Mouse (Mus musculus): ENCODE results near the gene Pctp.

Pctp gene

GRCm38 (mm10) chr11:90002231-90002986, at the start of gene Pctp:
TSS of gene Pctp (minus strand) at chr11:90002894.
- 0 out of 2 replicates have a peak, but pooled peaks have one; percentile 52 for ATAC-seq (ENCODE audit: low TSS enrichment)

DNA sequence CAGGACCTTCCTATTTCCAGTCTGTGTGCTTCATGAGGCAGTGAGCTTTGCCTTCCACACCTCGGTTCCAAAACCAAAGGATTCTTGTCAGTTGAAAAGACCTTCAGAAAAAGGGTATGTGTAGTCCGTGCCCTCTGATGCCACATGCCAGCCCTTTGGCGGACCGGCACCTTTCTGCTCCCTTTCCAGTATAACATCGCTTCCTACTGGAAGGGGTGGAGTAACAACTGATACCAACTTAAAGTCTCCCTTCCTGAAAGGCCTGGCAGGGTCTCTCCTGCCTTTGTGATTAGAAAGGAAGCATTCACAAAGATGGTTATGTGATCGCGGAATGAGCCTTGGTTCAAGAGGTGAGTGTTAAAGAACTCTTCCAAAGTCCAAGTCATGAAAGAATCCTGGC, 47.3 kb upstream of the Pctp start:
- ATAC-seq (ENCODE audit: low TSS enrichment): no peak

DNA sequence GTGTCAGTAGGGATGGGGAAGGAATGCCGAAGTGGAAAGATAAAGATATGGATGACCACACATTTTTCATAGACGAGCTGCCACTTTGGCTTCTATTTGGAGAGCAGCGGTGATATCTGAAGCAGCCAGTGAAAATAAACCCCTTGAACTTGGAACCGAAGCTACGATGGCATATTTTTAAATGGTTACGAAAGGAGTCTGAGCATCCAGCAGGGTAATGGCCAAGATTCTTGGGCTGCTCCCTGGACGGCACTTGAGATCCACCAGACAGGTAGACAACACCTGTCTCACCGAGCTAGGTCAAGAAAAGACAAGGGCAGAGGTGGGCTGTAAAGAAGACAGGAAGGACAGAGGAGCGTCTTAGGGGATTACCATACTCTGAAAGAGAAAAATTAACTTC, 44.6 kb upstream of the Pctp start:
- ATAC-seq (ENCODE audit: low TSS enrichment): no peak

- no peak for ATAC-seq (ENCODE audit: low TSS enrichment)
Measured at GRCm38 (mm10) chr11:90046211-90046610, 43.5 kb upstream of the Pctp start.

DNA sequence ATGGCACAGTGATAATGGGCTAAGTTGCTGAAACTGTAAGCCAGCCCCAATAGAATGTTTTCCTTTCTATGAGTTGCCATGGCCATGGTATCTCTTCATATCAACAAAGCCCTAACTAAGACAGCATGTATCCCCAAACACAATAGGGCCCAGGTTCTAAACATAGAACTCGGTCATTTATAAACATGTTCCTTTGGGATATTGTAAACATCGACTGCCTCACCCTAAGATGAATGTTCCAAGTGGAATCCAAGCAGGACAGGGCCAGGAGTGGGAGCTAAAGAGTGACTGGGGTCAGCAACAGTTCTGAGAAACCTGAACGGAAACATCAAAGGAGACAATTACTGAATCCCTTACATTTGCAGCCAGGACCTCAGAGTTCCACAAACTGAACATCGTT, 41.8 kb upstream of the Pctp start:
- ATAC-seq (ENCODE audit: low TSS enrichment): no peak

GRCm38 (mm10) chr11:90038022-90038421, 35.3 kb upstream of the Pctp start:
- ATAC-seq (ENCODE audit: low TSS enrichment): peak; percentile 81

DNA sequence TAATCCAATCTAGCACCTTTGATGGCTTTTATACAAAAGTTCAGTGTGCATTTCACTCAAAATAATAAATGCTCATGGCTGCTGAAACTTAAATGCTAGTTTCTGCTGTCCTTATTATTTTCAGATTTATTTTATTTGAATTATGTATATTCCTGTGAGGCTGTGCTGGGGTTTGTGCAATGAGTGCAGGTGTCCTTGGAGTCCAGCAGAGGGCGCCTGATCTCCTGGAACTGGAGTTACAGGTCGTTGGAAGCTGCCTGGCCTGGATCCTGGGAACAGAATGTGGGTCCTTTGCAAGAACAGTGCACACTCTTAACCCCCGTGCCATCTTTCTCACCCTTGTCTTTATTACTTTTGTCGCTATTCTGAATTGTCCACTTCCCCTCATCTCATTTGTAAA, 33.7 kb upstream of the Pctp start:
- no peak for ATAC-seq (ENCODE audit: low TSS enrichment)

DNA sequence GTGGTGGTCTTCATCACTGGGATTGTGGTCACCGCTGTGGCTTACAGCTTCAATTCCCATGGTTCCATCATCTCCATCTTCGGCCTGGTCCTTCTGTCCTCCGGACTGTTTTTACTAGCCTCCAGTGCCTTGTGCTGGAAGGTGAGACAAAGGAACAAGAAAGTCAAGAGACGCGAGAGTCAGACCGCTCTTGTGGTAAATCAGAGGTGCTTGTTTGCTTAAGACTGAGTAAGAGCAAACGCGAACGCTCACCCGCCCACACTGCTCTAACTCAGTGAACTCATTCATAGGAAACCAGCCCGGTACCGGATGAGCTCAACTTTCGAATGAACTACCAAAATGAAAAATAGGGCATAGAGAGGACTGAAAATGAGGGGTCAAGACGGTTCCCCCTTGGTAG, 32.8 kb upstream of the Pctp start:
- ATAC-seq (ENCODE audit: low TSS enrichment): no peak

DNA sequence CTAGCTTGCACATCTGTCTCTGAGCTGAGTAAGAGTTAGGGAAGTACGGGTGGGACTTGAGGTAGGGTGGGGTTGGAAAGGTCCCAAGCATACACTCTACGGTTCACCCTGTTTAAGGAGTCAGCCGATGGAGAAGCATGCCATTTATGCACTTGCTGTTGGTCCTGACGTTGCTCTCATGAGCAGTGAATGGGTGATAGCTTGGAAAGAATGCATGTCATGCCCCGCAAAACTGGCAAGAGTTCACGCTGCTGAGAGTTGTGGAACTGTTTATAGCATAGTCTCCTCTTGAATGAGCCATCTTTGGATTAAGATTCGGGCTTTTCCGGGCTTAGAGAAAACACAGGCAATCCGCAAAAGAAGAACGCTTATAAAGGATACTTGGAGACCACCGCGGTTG, 32.0 kb upstream of the Pctp start:
- ATAC-seq (ENCODE audit: low TSS enrichment): no peak

DNA sequence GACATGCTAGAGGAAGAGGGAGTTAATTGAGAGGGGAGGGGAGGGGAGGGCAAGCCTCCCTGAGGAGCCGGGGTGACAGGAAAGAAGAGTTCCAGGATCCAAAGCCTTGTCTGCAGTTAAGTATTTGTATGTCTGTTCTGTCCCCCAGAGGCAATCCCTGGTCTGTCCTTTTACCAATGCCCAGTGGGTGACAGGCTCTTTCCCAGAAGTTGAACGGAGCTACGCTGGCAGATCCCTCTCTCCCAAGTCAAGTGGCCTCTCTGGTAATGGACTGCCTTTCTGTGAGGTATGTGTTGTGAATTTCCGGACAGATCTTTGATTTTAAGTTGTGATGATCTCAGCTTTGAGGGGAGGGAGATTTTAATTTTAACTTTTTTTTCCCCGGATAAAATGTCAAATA, 30.7 kb upstream of the Pctp start:
- no peak for ATAC-seq (ENCODE audit: low TSS enrichment)

GRCm38 (mm10) chr11:90032807-90033206, 30.1 kb upstream of the Pctp start:
- ATAC-seq (ENCODE audit: low TSS enrichment): no peak

DNA sequence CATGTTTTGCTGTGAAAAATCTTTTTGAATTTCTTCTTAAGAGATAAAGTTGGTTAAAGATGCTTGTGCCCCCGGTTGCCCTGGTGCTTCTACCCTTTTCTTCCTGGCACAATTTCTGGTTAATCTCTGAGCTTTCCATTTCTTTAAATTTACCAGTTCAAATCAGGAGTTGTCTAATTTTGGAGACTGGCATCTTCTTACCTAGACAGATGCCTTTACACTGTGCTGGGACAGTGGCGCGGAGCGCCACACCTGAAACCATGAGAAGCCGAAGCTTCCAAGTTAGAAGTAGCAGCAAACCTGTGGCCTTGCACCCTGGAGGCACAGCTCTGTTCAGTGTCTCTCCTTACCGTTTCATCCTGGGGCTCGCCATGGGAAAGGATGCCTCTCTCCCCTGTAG, 28.4 kb upstream of the Pctp start:
- no peak for ATAC-seq (ENCODE audit: low TSS enrichment)

DNA sequence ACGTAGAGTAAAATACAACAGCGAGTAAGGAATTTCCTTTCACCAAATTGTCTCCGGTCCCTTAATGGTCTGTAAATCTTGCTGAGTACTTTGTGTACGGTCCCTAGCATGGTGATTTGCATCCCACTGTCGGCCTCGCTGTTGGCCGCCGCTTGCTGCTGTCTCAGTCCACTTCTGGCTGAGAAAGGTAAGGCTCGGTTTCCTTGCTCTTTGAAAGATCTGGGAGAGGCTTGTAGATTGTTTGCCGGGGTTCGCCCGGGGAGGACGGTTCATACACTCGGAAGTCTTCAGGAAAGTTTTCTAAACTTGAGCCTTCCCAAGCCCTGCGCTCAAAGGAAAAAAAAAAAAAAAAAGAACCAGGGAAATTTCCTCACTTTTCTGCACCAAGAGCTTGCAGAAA, 27.9 kb upstream of the Pctp start:
- ATAC-seq (ENCODE audit: low TSS enrichment): peak; percentile 82

DNA sequence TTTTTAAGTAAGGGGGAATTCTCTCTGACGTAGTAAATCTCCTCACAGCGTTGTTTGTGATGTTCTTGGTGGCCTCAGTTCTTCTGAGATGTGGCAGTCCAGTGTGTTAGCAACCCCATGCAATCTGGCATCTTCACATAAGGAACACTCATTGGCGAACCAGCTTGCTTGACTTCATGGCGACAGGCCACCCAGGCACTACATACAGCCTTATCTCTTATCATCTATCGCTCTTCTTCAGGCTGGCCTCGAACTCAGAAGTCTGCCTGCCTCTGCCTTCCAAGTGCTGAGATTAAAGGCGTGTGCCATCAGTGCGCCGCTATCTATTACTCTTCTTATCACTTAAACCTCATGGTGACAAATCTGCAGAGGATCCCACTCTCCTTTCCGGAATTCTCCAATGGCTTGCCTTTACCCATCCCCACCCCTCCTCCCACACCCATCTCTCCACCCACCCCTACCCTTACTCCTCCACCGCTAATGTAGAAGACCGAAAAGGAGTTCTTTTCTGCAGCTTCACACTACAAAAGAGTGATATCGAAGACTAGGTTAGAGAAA, 27.2 kb upstream of the Pctp start, which contains the start of gene Tmem100:
TSS of gene Tmem100 (plus strand) at position 508 of the 558 bp plus-strand sequence.
- no peak for ATAC-seq (ENCODE audit: low TSS enrichment)

- no peak for ATAC-seq (ENCODE audit: low TSS enrichment)
Measured at GRCm38 (mm10) chr11:90029354-90029753, 26.7 kb upstream of the Pctp start.

DNA sequence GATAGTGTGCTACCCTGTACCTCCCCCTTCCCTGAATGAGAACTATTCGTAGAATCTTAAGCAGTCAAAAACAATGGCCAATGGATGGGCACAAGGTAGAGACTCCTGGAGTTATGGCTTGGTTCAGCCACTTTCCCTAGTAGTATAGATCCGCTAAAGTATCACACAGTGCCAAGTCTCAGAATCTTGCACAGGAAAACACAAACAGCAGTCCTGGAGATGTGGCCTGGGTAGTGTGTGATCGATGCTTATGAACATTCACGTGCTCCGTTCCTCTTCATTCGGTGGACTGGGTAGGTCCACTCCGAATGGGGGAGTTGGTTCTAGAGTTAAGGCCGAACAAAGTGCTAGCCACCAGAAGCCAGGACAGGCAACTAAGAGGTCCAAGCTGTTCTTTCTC, 26.1 kb upstream of the Pctp start:
- ATAC-seq (ENCODE audit: low TSS enrichment): no peak

- ATAC-seq (ENCODE audit: low TSS enrichment): no peak
Measured at GRCm38 (mm10) chr11:90027216-90027615, 24.5 kb upstream of the Pctp start.

- ATAC-seq (ENCODE audit: low TSS enrichment): no peak
Measured at GRCm38 (mm10) chr11:90026802-90027174, 24.1 kb upstream of the Pctp start.

DNA sequence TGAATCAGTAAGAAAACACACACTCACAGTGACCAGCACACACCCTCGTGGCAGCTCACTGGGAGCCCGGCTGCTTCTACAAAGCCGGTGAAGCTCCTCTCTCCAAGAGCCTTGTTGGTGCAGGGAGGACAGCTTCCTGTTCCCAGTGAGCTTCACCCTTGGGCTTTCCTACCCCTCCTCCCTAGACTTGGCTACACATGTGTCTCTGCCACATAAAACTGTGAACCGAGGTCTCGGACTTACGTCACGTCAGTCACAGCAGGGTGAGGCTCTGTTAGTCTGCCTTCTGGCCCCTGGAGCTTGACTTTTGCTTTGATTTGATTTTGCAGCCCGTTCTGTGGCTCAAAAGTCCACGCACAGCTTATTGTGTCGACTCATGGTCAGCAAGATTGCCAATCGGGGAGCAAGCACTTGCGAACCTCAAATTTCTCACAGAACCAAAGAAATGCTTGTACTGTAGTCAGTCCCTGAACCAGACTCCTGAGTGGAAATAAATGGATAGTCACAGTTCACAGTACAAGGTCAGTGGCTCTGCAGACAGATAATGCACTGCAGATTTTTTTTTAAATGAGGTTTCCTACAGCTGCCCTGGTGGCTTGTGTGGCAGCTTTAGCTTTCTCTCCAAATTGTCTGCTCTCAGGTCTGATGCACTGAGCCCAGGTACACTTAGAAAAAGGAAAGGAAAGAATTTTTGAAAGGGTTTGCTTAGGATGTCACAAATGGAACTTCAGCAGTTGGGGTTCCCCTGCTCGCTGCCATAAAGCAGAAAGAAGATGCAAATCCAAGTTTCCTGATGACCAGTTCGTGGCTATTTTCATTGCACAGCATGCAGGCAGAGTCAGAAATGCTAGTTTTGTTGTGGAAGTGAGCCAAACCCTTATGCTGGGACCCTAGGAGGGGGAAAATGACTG, 23.5 kb upstream of the Pctp start:
- ATAC-seq (ENCODE audit: low TSS enrichment): no peak

GRCm38 (mm10) chr11:90019161-90019560, 16.5 kb upstream of the Pctp start:
- no peak for ATAC-seq (ENCODE audit: low TSS enrichment)

DNA sequence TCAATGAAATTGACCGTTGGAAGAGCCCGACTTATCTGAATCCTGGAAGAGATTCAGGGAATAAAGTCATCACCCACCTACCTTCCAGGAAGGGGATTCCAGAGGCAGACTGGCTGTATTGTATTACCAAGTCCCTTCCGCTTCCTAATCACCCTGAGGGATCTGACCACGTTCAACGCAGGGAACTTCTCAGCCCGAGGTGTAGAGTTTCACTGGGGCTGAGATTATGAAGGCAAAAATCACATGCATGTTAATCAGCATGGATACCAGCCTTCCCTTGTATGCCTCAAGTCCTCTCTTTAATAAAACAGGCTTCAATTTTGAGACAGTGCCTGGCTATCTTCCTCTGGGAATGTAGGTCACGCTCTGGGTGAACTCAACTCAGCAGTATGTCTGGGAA, 12.6 kb upstream of the Pctp start:
- no peak for ATAC-seq (ENCODE audit: low TSS enrichment)

GRCm38 (mm10) chr11:90013657-90014056, 11.0 kb upstream of the Pctp start:
- no peak for ATAC-seq (ENCODE audit: low TSS enrichment)
